Mouse (Mus musculus) hindbrain, embryonic 15.5 days (tissue): ENCODE measurements around the gene Kctd11. TPM values are rescaled to one million over a fixed set of nuclear protein-coding genes. Genes with fewer than 3 reads are reported as not detected.
A peak's percentile ranks its signal among the peaks of the same experiment; 100 is the strongest.

Experiments used
- ATAC-seq: fragments of 200-750 bp; cut with Nextera tagmentation; 2 replicates; pipeline ENCODE4 v1.8.0; 2017; ENCODE audit warnings: low read depth, moderate number of reproducible peaks, moderate TSS enrichment; ENCODE audit not compliant: low FRiP score
- H3K27ac ChIP-seq: fragments of 300-500 bp; sonication (generic); replicated peaks from 2 replicates; pipeline ENCODE4 v1.5.1; 2015; ENCODE audit warnings: mild to moderate bottlenecking, inconsistent platforms
- H3K27me3 ChIP-seq: fragments of 300-500 bp; sonication (generic); 2 replicates; pipeline ENCODE4 v1.6.1; 2015; ENCODE audit warnings: control low read depth, inconsistent platforms
- H3K36me3 ChIP-seq: fragments of 300-500 bp; sonication (generic); 2 replicates; pipeline ENCODE4 v1.6.1; 2015; ENCODE audit warnings: control low read depth, inconsistent platforms
- H3K4me1 ChIP-seq: fragments of 300-500 bp; sonication (generic); replicated peaks from 2 replicates; pipeline ENCODE4 v1.6.1; 2015; ENCODE audit warnings: control low read depth, inconsistent platforms
- H3K4me2 ChIP-seq: fragments of 300-500 bp; sonication (generic); 2 replicates; pipeline ENCODE4 v1.6.1; 2015; ENCODE audit warnings: moderate library complexity, mild to moderate bottlenecking, inconsistent platforms
- H3K4me3 ChIP-seq: fragments of 300-500 bp; sonication (generic); 2 replicates; pipeline ENCODE4 v1.5.1; 2015; ENCODE audit warnings: mild to moderate bottlenecking, inconsistent platforms
- H3K9ac ChIP-seq: fragments of 300-500 bp; sonication (generic); 2 replicates; pipeline ENCODE4 v1.6.1; 2015; ENCODE audit warnings: inconsistent platforms
- H3K9me3 ChIP-seq: fragments of 300-500 bp; sonication (generic); 2 replicates; pipeline ENCODE4 v1.6.1; 2016; ENCODE audit warnings: control low read depth, inconsistent platforms
- WGBS: fragments of 180-500 bp; shearing (Covaris S2); methylation state at CpG from one replicate; pipeline ENCODE4 v1.1.7; 2015; 5-methylcytosine and 5-hydroxymethylcytosine counted together
- microRNA-seq: library from miRNA; unstranded; fragments of <30 nt; microRNA quantifications from one replicate; pipeline ENCODE4, GENCODE M21; 2016
- polyA plus RNA-seq: library from polyadenylated mRNA; unstranded; fragments of >200 nt; fragmentation: Nextera tagmentation; extraction: Ambion mirVana; gene quantifications from 2 replicates; pipeline ENCODE4 v1.2.1, GENCODE M21; 2015

Kctd11 gene
- polyA plus RNA-seq, 1 experiment from 2014 or later: 2.4 TPM

GRCm38 (mm10) chr11:69836703-69837576 is 44.3 kb downstream of the Kctd11 start:
- no peaks in the 10 kb centered on the region for H3K27me3 ChIP-seq
- peak overlapping the region; percentile 91 for H3K4me3 ChIP-seq
- H3K27ac ChIP-seq: peak overlapping the region; percentile 97
- peak overlapping the region; percentile 96 for H3K4me2 ChIP-seq
- peaks cover 41% of the 10 kb centered on the region for H3K4me1 ChIP-seq
- H3K9ac ChIP-seq: peak overlapping the region; percentile 97
- H3K36me3 ChIP-seq: peaks cover 14% of the 10 kb centered on the region
- WGBS: under 1% methylated on average over 47 of the region's 52 CpGs
- ATAC-seq: peak; percentile 9; the same call in 1 of the 2 replicates
- H3K9me3 ChIP-seq: no peaks in the 10 kb centered on the region

DNA sequence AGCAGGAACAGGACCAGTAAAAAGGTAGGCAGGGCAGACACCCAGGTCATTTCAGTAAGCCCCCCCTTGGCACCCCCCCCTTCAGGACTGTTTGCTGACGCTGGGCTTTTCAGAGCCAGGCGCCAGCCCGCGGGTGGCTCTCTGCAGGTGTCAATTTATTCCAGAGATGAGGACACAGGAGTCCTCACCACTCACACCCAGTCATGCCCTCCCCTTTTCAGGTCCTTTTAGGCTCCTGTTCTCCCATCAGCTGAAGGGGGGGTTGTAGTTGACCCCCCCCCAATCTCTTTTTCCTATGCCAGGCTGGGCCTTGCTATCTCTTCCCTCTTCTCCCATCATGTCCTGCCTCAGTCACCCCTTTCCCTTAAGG is 45.3 kb downstream of the Kctd11 start:
- peaks cover 41% of the 10 kb centered on the region for H3K4me1 ChIP-seq
- H3K4me2 ChIP-seq: peak overlapping the region; percentile 96
- H3K27ac ChIP-seq: peak overlapping the region; percentile 97
- peak overlapping the region; percentile 97 for H3K9ac ChIP-seq
- no peaks in the 10 kb centered on the region for H3K9me3 ChIP-seq
- peak overlapping the region; percentile 91 for H3K4me3 ChIP-seq
- ATAC-seq: no peak
- H3K27me3 ChIP-seq: no peaks in the 10 kb centered on the region
- peaks cover 15% of the 10 kb centered on the region for H3K36me3 ChIP-seq
- WGBS: 2% methylated on average over 4 of the region's 4 CpGs

DNA sequence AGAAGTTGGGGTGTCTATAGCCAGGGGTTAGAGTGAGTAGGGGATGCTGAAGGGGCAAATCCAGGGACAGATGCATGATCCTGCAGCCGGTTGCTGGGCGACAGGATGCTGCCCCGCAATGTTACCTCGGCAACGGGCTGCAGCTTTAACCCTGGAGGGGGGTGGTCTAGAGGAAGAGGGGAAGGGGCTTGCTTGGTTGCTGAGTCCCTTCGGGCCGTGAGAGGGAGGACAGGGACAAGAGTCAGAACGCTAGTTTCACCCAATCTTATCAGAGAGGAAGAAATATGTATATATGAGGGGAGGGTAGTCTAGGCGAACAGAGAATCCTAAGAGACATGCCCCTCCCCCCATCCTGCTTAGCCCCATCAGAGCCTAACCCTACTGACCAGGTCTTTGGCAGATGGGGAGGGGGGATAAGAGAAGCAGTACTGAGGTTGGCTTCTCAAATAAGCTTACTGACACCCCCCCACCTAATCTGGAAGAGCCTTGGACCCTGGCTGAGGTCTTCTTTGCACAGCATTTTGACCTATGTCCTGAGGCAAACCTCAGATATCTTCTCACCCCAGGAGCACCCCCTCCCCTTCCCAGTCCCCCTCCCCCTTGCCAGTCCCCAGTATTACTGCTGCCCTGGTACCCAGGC is 45.8 kb downstream of the Kctd11 start:
- peak overlapping the region; percentile 91 for H3K4me3 ChIP-seq
- peaks cover 41% of the 10 kb centered on the region for H3K4me1 ChIP-seq
- WGBS: 3% methylated on average over 9 of the region's 9 CpGs
- H3K4me2 ChIP-seq: peak overlapping the region; percentile 96
- no peak for ATAC-seq
- H3K27ac ChIP-seq: peak overlapping the region; percentile 97
- H3K36me3 ChIP-seq: peaks cover 15% of the 10 kb centered on the region
- no peaks in the 10 kb centered on the region for H3K27me3 ChIP-seq
- H3K9ac ChIP-seq: peak overlapping the region; percentile 97
- no peaks in the 10 kb centered on the region for H3K9me3 ChIP-seq

- H3K4me3 ChIP-seq: peak overlapping the region; percentile 91
- peaks cover 40% of the 10 kb centered on the region for H3K4me1 ChIP-seq
- no peaks in the 10 kb centered on the region for H3K9me3 ChIP-seq
- ATAC-seq: no peak
- peak overlapping the region; percentile 97 for H3K9ac ChIP-seq
- peaks cover 20% of the 10 kb centered on the region for H3K36me3 ChIP-seq
- 6% methylated on average over 39 of the region's 48 CpGs for WGBS
- peak overlapping the region; percentile 96 for H3K4me2 ChIP-seq
- H3K27me3 ChIP-seq: no peaks in the 10 kb centered on the region
- H3K27ac ChIP-seq: peak overlapping the region; percentile 6; the same call in 1 of the 2 replicates
Measured at GRCm38 (mm10) chr11:69834001-69834549, 47.1 kb downstream of the Kctd11 start.

GRCm38 (mm10) chr11:69833554-69833953 is 47.7 kb downstream of the Kctd11 start:
- Histone ChIP-seq H3K36me3 (peaks cover 24% of the 10 kb centered on the region), H3K9me3 (no peaks in the 10 kb centered on the region), H3K4me3 (peak overlapping the region; percentile 91), H3K27ac (peak overlapping the region; percentile 6; the same call in 1 of the 2 replicates), H3K4me2 (peak overlapping the region; percentile 96), H3K27me3 (no peaks in the 10 kb centered on the region), H3K9ac (peak overlapping the region; percentile 97), H3K4me1 (peaks cover 39% of the 10 kb centered on the region)
- WGBS: 50% methylated on average over 8 of the region's 8 CpGs
- no peak for ATAC-seq

DNA sequence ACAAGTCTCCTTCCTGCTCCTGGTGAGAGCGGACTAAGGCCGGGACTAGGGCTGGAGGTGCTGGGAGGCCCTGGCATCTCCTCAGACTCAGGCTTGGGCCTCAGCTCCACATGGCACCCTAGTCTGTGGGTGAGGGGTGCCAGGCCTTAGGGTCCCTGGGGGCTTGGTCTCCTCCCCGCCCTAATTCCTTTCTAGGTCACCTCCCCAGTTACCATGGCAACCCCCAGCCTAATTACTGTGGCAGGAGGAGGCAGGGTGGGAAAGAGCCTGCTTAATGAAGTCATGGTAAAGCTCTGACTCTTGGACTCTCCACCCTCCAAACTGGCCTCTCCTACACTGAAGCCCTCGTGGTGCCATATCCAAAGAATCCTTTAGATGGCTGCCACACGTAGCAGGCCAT is 52.4 kb downstream of the Kctd11 start:
- H3K27me3 ChIP-seq: no peaks in the 10 kb centered on the region
- 52% methylated on average over 5 of the region's 5 CpGs for WGBS
- peaks cover 64% of the 10 kb centered on the region for H3K36me3 ChIP-seq
- no peak overlapping the region for H3K4me3 ChIP-seq
- H3K4me1 ChIP-seq: peaks cover 14% of the 10 kb centered on the region
- no peak overlapping the region for H3K27ac ChIP-seq
- no peaks in the 10 kb centered on the region for H3K9me3 ChIP-seq
- H3K9ac ChIP-seq: no peak overlapping the region
- ATAC-seq: 0 out of 2 replicates have a peak, but pooled peaks have one; percentile 19
- no peak overlapping the region for H3K4me2 ChIP-seq

Small RNA genes lying within 50 kb of the gene (microRNA-seq; reads per million reads assigned to microRNA genes)
- gene Mir6924: not detected

Other genes starting within 250 kb of the Kctd11 start
- gene Fxr2, start 248.4 kb downstream of the Kctd11 start, polyA plus RNA-seq: 41.3 and 41.5 TPM in 2 replicates
- not detected in 2 replicates for gene Sox15, start 226.1 kb downstream of the Kctd11 start, polyA plus RNA-seq
- gene Mpdu1, start 218.8 kb downstream of the Kctd11 start, polyA plus RNA-seq: 101 and 108 TPM in 2 replicates
- gene Cd68, start 215.3 kb downstream of the Kctd11 start, polyA plus RNA-seq: 10.3 and 12.2 TPM in 2 replicates
- gene Eif4a1, start 209.0 kb downstream of the Kctd11 start, polyA plus RNA-seq: 476 and 491 TPM in 2 replicates
- 101 and 103 TPM in 2 replicates for gene Senp3, start 199.3 kb downstream of the Kctd11 start, polyA plus RNA-seq
- 0.61 and 0.76 TPM in 2 replicates for gene Tnfsf13, start 195.6 kb downstream of the Kctd11 start, polyA plus RNA-seq
- gene Tnfsf12, start 185.6 kb downstream of the Kctd11 start, polyA plus RNA-seq: 3.5 and 5.0 TPM in 2 replicates
- gene Tnfsfm13, start 185.3 kb downstream of the Kctd11 start, polyA plus RNA-seq: 1.2 and 1.9 TPM in 2 replicates
- gene Polr2a, start 122.8 kb downstream of the Kctd11 start, polyA plus RNA-seq: 15.6 and 16.6 TPM in 2 replicates
- gene Slc35g3, start 119.4 kb downstream of the Kctd11 start, polyA plus RNA-seq: 0.51 and 0.66 TPM in 2 replicates
- 5.2 and 5.3 TPM in 2 replicates for gene Zbtb4, start 115.5 kb downstream of the Kctd11 start, polyA plus RNA-seq
- 1.2 and 2.2 TPM in 2 replicates for gene Chrnb1, start 85.5 kb downstream of the Kctd11 start, polyA plus RNA-seq
- 5.7 and 7.1 TPM in 2 replicates for gene Fgf11, start 79.5 kb downstream of the Kctd11 start, polyA plus RNA-seq
- 1.1 and 2.0 TPM in 2 replicates for gene Tmem102, start 75.8 kb downstream of the Kctd11 start, polyA plus RNA-seq
- gene Gm39566, start 66.1 kb downstream of the Kctd11 start, polyA plus RNA-seq: not detected in 2 replicates
- gene Spem2, start 62.9 kb downstream of the Kctd11 start, polyA plus RNA-seq: not detected in 2 replicates
- gene Spem1, start 59.2 kb downstream of the Kctd11 start, polyA plus RNA-seq: 0.21 and 0.34 TPM in 2 replicates
- gene Nlgn2, start 43.6 kb downstream of the Kctd11 start, polyA plus RNA-seq: 20.9 and 21.0 TPM in 2 replicates
- gene Tmem256, start 42.9 kb downstream of the Kctd11 start, polyA plus RNA-seq: 375 and 391 TPM in 2 replicates
- gene Plscr3, start 35.0 kb downstream of the Kctd11 start, polyA plus RNA-seq: 46.0 and 47.5 TPM in 2 replicates
- gene Tnk1, start 22.7 kb downstream of the Kctd11 start, polyA plus RNA-seq: 0.10 and 0.12 TPM in 2 replicates
- gene Tmem95, start 3.4 kb downstream of the Kctd11 start, polyA plus RNA-seq: not detected in 2 replicates
- 0.52 and 0.58 TPM in 2 replicates for gene Acap1, start 14.1 kb upstream of the Kctd11 start, polyA plus RNA-seq
- 8.8 TPM in 2 replicates for gene 2810408A11Rik, start 19.6 kb upstream of the Kctd11 start, polyA plus RNA-seq
- gene Neurl4, start 19.7 kb upstream of the Kctd11 start, polyA plus RNA-seq: 16.6 and 19.9 TPM in 2 replicates
- 68.4 and 69.9 TPM in 2 replicates for gene Gps2, start 32.5 kb upstream of the Kctd11 start, polyA plus RNA-seq
- gene Eif5a, start 40.6 kb upstream of the Kctd11 start, polyA plus RNA-seq: 1,083 and 1,119 TPM in 2 replicates
- 6.7 and 6.8 TPM in 2 replicates for gene Ybx2, start 54.4 kb upstream of the Kctd11 start, polyA plus RNA-seq
- gene Slc2a4, start 66.8 kb upstream of the Kctd11 start, polyA plus RNA-seq: 3.4 and 4.1 TPM in 2 replicates
- gene Cldn7, start 83.4 kb upstream of the Kctd11 start, polyA plus RNA-seq: 0.34 and 1.0 TPM in 2 replicates
- gene Ctdnep1, start 99.8 kb upstream of the Kctd11 start, polyA plus RNA-seq: 23.5 and 27.1 TPM in 2 replicates
- 163 and 174 TPM in 2 replicates for gene Elp5, start 101.1 kb upstream of the Kctd11 start, polyA plus RNA-seq
- 561 and 571 TPM in 2 replicates for gene Gabarap, start 109.7 kb upstream of the Kctd11 start, polyA plus RNA-seq
- gene Phf23, start 114.4 kb upstream of the Kctd11 start, polyA plus RNA-seq: 56.1 and 62.2 TPM in 2 replicates
- gene Dvl2, start 119.2 kb upstream of the Kctd11 start, polyA plus RNA-seq: 26.4 and 28.7 TPM in 2 replicates
- 58.0 and 62.2 TPM in 2 replicates for gene Acadvl, start 134.0 kb upstream of the Kctd11 start, polyA plus RNA-seq
- gene Dlg4, start 135.5 kb upstream of the Kctd11 start, polyA plus RNA-seq: 23.8 and 24.1 TPM in 2 replicates
- 2.8 and 4.7 TPM in 2 replicates for gene Asgr1, start 172.7 kb upstream of the Kctd11 start, polyA plus RNA-seq
- gene Asgr2, start 211.2 kb upstream of the Kctd11 start, polyA plus RNA-seq: not detected in 2 replicates
- 1.4 and 1.6 TPM in 2 replicates for gene Mgl2, start 248.9 kb upstream of the Kctd11 start, polyA plus RNA-seq